Mouse (Mus musculus) frontal cortex, adult (tissue): ENCODE results near the gene Cfap97d1.

ENCODE experiments used
- ATAC-seq: cut with Nextera tagmentation; 2 replicates; pipeline ENCODE4 v1.9.2; 2017; ENCODE audit warnings: mild to moderate bottlenecking, moderate library complexity, mixed read lengths; ENCODE audit not compliant: low TSS enrichment

Cfap97d1 gene

GRCm38 (mm10) chr11:102010140-102010539, 26.1 kb downstream of the Cfap97d1 start:
- peak; percentile 72; the same call in 1 of the 2 replicates for ATAC-seq

GRCm38 (mm10) chr11:102011510-102011909, 27.4 kb downstream of the Cfap97d1 start:
- ATAC-seq, result no peak

GRCm38 (mm10) chr11:102013201-102013600, 29.1 kb downstream of the Cfap97d1 start:
- ATAC-seq, result no peak

- no peak for ATAC-seq
These were observed 31.4 kb downstream of the Cfap97d1 start for GRCm38 (mm10) chr11:102015472-102015871.

GRCm38 (mm10) chr11:102016136-102016535, 32.1 kb downstream of the Cfap97d1 start:
- ATAC-seq, result no peak; the same call in 1 of the 2 replicates

GRCm38 (mm10) chr11:102019736-102020135, 35.7 kb downstream of the Cfap97d1 start:
- no peak for ATAC-seq

- ATAC-seq, result no peak
These were observed 37.1 kb downstream of the Cfap97d1 start for GRCm38 (mm10) chr11:102021196-102021595.

GRCm38 (mm10) chr11:102023406-102023805, 39.3 kb downstream of the Cfap97d1 start:
- ATAC-seq, result peak; percentile 72

GRCm38 (mm10) chr11:102024084-102024758, 40.1 kb downstream of the Cfap97d1 start:
- no peak for ATAC-seq

- ATAC-seq, result no peak
These were observed 40.8 kb downstream of the Cfap97d1 start for GRCm38 (mm10) chr11:102024875-102025274.

GRCm38 (mm10) chr11:102025354-102025753, 41.3 kb downstream of the Cfap97d1 start:
- no peak for ATAC-seq

- ATAC-seq, result no peak
These were observed 42.0 kb downstream of the Cfap97d1 start for GRCm38 (mm10) chr11:102025991-102026660.

- peak; percentile 32; the same call in 1 of the 2 replicates for ATAC-seq
These were observed 42.7 kb downstream of the Cfap97d1 start for GRCm38 (mm10) chr11:102026694-102027360.

- ATAC-seq, result no peak
These were observed 43.4 kb downstream of the Cfap97d1 start for GRCm38 (mm10) chr11:102027361-102028017.

- ATAC-seq, result no peak
These were observed 44.2 kb downstream of the Cfap97d1 start, which contains the start of gene Mpp3 for GRCm38 (mm10) chr11:102028087-102028816. Mpp3 (minus strand) TSS chr11:102028461.

GRCm38 (mm10) chr11:102029304-102029703, 45.2 kb downstream of the Cfap97d1 start:
- ATAC-seq, result no peak

- ATAC-seq, result no peak
These were observed 45.9 kb downstream of the Cfap97d1 start for GRCm38 (mm10) chr11:102029966-102030365.

GRCm38 (mm10) chr11:102031149-102031548, 47.1 kb downstream of the Cfap97d1 start:
- peak; percentile 51; the same call in 1 of the 2 replicates for ATAC-seq

GRCm38 (mm10) chr11:102033055-102033591, 49.0 kb downstream of the Cfap97d1 start:
- ATAC-seq, result no peak

- no peak for ATAC-seq
These were observed 50.8 kb downstream of the Cfap97d1 start for GRCm38 (mm10) chr11:102034887-102035286.

- ATAC-seq, result no peak
These were observed 51.4 kb downstream of the Cfap97d1 start for GRCm38 (mm10) chr11:102035456-102035960.
